Mouse (Mus musculus) layer of hippocampus, postnatal 10 days (tissue): ENCODE results near the gene Myh13. TPM values are rescaled to one million over a fixed set of nuclear protein-coding genes. Genes with fewer than 3 reads are reported as not detected.

ENCODE experiments used
- DNase-seq, 2 experiments: peaks; one replicate each; pipeline ENCODE4 v3.0.0; 2021; ENCODE audit warnings: low spot score in 2 of 2
- total RNA-seq, 2 experiments: library from RNA; stranded (reverse); gene quantifications; 2 replicates each; pipeline ENCODE4 v1.2.3; 2021

Gene Myh13
- total RNA-seq, 2 experiments from 2014 or later, result 0.27 to 0.32 TPM

DNA sequence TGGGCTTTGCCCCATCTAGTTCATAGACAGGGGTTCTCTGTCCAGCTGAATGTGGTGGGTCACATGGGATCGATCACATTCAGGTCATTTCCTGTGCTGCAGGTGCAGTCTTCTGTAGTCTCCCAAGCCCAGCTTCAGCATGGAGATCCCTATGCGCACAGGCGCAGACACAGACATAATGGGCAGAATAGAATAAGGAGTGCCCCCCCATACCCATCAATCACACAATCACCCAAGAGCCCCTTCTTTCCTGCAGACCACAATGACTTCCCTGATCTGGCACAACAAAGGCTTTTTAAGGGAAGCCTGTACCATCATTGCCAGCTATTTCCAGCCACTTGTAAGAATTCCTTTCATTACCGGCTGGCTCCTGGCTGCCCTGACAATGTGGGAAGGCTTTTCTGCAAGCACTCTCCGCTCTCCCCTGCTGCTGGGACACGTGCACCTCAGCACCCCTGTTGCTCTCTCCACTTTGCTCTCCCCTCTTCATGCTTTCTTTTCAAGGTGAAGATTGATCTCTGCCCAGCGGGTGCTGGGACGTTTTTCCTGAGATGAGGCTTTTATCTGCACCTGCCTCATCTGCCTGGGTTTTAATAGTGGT is 65.5 kb downstream of the Myh13 start:
- DNase-seq, result no peak

DNA sequence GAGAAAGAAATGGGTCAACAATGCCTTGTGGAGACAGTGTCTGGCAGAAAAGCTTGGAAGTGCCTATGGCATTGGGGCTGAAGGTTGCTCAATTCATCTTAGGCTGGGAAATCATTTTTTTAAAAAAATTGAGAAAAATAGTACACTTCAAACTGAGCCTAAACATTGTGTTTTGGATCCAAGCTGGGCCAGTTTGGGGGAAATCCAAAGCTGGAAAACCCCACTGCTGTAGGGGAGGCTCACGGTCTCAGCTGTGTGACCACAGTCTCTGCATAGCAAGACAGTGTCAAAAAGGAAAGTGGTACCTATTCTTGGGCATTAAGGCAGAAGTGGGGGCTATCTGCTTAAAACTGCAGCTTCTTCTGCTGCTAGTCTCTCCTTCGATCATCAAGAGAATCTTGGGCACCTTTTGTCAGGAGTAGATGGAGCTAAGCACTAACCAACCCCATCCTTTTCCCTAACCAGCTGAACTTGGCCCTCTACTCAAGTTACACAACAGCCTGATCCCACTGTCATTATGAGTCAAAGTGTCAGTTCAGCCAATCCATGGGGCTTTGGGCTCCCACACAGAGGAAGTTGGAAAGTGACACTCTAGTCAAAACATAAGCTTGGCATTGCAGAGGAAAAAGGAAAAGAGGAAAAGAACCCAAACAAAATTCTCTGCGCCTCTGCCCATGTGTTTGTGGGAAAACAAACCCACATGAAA is 69.4 kb downstream of the Myh13 start:
- DNase-seq, result no peak

DNA sequence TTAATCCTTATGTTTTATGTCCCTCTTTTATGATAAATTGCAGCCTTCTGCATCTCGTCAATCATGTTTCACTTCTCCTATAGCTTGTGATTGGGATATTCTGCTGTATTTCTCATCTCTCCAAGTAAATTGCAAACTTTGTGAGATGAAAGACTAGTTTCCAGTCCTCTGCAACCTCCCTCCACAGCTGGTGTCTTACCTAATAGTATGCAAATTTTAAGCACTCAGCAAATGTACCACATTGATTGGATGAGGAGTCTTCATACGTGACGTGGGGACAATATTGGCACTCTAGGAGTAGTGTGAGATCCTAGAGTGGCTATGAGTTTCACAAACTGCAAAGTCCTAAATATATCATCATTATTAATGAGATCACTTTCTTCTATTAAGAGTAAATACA is 70.9 kb downstream of the Myh13 start:
- no peak for DNase-seq

DNA sequence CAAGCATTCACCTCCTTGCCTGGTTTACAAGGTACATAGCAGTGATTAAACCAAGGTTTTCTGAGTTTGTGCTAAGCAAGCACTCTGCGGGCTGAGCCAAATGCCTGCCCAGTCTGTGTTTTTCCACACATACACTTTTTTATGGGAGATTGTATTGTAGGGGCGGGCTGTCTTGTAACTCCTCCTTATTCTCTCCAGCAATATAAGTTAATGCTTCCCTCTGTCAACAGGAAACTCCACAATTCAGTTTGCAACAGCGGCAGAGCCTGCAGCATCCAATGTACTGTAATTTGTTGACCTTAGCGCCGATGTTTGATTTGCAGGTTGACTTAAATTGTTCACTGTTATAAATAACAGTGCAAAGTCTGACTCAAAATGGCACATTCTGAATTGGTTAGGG is 79.5 kb downstream of the Myh13 start:
- DNase-seq, result no peak

DNA sequence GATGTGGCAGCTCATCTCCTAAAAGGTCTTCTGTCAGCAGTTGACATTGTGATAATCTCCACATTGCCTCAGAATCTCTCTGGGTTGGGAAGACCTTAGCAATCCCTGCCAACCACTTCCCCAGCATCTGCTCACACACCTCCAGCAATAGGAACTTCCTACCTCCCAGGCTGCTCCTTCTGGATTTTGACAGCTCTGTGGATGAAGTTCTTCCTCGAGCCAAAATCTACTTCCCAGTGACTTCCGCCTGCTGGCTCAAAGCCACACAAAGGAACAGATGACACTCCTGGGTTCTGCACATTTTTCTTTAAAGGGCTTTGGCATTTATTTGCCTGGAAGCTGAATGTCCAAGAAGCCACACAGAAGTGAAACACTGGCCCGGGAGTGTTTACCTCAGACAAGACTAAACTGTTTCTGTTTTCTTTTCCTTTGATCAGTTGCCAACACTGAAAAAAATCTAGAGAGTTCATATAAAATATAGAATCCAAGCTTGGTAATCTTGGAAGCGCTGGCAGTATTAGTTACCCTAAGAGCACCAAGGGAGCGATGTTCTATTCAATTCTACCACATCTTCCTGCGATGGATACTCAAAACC is 93.0 kb downstream of the Myh13 start:
- no peak for DNase-seq

Other genes with a start within 250 kb of the Myh13 start
- gene Myh3, start 243.4 kb upstream of the Myh13 start, total RNA-seq, result 1 to 10 TPM; 1.1 to 1.5 TPM
- under 1 TPM; 0.25 to 0.48 TPM for gene Myh2, start 150.6 kb upstream of the Myh13 start, total RNA-seq
- gene Myh1, start 121.6 kb upstream of the Myh13 start, total RNA-seq, result under 1 TPM; 0.27 to 0.55 TPM
- under 1 TPM; 0.38 to 0.39 TPM for gene Myh4, start 83.6 kb upstream of the Myh13 start, total RNA-seq
- gene Myh8, start 44.5 kb upstream of the Myh13 start, total RNA-seq, result 1 to 10 TPM; 2.5 to 3.1 TPM
- gene Gas7, start 133.8 kb downstream of the Myh13 start, total RNA-seq, result 100 to 1,000 TPM; 303 to 348 TPM